Mouse (Mus musculus): ENCODE data around the gene Mrto4.

- TF ChIP-seq CTCF (IDR thresholded peaks at IDR 0.05; ENCODE audit: low read depth) (no peak), EP300 (IDR thresholded peaks at IDR 0.05; ENCODE audit: low read depth) (no peak)
Measured at GRCm38 (mm10) chr4:139352832-139353231, 456 bp upstream of the Mrto4 start.

Data from liver, embryonic 14.5 days (tissue).